Comparison of ENCODE assay signal across 18 mouse cellular contexts in the genomic region with DNA sequence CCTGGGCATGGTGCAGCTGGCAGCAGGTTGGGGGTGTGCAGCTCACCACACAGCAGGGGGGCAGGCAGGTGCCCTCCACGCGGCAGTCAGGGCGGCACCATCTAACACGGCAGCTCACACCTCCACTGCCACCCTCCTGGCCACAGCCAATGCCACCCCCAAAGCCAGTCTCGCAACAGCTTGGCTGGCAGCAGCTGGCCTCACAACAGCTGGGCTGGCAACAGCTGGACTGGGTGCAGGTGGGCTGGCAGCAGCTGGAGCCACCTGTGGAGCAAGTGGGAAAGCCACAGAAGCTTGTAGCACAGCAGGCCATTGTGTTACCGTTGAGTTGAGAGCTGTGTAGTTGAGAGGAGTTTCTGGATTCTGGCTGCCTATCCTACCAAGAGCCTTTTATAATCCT. TPM values are rescaled to one million over a fixed set of nuclear protein-coding genes. Genes with fewer than 3 reads are reported as not detected.
"Had no signal": no experiment of that assay in that cellular context is flagged by ENCODE, and none has a peak within 500 bp of the region (broad histone marks: within the 10 kb centered on the region; RNA-seq: fewer than 3 reads in every experiment).

Gene Krtap9-3 (minus strand): TSS at position 364 of the 400 bp plus-strand sequence.

RNA-seq across cellular contexts. Expression of gene Krtap9-3, which starts in this region (rescaled TPM):
- polyA plus RNA-seq: cortical plate, adult 2 months; embryonic facial prominence, embryonic 10.5 days; embryonic facial prominence, embryonic 11.5 days; embryonic facial prominence, embryonic 12.5 days; embryonic facial prominence, embryonic 13.5 days; embryonic facial prominence, embryonic 14.5 days; erythroblast, embryonic 14.5 days; forebrain, embryonic 10.5 days; forebrain, embryonic 11.5 days; forebrain, embryonic 12.5 days; forebrain, embryonic 13.5 days; forebrain, embryonic 14.5 days; forebrain, embryonic 15.5 days; forebrain, embryonic 16.5 days; forebrain, postnatal 0 days; frontal cortex, adult 2 months; gonadal fat pad, adult 2 months; heart, adult 2 months had no signal
